Mouse (Mus musculus) CH12.LX (cell line): ENCODE measurements around the gene Med26.

ENCODE experiments used
- BHLHE40 ChIP-seq: IDR thresholded peaks from 2 replicates; pipeline ENCODE4 v1.6.1; 2011; ENCODE audit warnings: mild to moderate bottlenecking, low read depth, low read length, improper control_type of control experiment
- CHD1 ChIP-seq: IDR thresholded peaks from 2 replicates; pipeline ENCODE4 v1.6.1; 2012; ENCODE audit warnings: low read depth, low read length, improper control_type of control experiment, inconsistent platforms
- CHD2 ChIP-seq: IDR thresholded peaks from 2 replicates; pipeline ENCODE4 v1.6.1; 2011; ENCODE audit warnings: low read length, improper control_type of control experiment
- CTCF ChIP-seq, 2 experiments: IDR thresholded peaks in 1 of 2; conservative IDR thresholded peaks in 1 of 2; 2 replicates each; pipeline ENCODE4 v1.5.1; 2011 to 2012; ENCODE audit warnings: low read depth in 2 of 2, low read length in 2 of 2, improper control_type of control experiment in 1 of 2, inconsistent platforms in 1 of 2, mild to moderate bottlenecking in 1 of 2, moderate library complexity in 1 of 2
- EP300 ChIP-seq: IDR thresholded peaks from 2 replicates; pipeline ENCODE4 v1.6.1; 2011; ENCODE audit warnings: low read length, improper control_type of control experiment
- ETS1 ChIP-seq: conservative IDR thresholded peaks from 2 replicates; pipeline ENCODE4 v1.6.1; 2012; ENCODE audit warnings: low read depth, mild to moderate bottlenecking, inconsistent platforms, low read length, improper control_type of control experiment, moderate library complexity
- HCFC1 ChIP-seq: IDR thresholded peaks from 2 replicates; pipeline ENCODE4 v1.6.1; 2012; ENCODE audit warnings: low read depth, mild to moderate bottlenecking, inconsistent platforms, low read length, improper control_type of control experiment
- KAT2A ChIP-seq: IDR thresholded peaks from 2 replicates; pipeline ENCODE4 v1.6.1; 2012; ENCODE audit warnings: low read length, improper control_type of control experiment, inconsistent platforms; ENCODE audit not compliant: insufficient replicate concordance
- MAFK ChIP-seq: IDR thresholded peaks from 2 replicates; pipeline ENCODE4 v1.6.1; 2011; ENCODE audit warnings: low read length, improper control_type of control experiment; ENCODE audit not compliant: insufficient replicate concordance
- MAZ ChIP-seq: IDR thresholded peaks from 2 replicates; pipeline ENCODE4 v1.6.1; 2012; ENCODE audit warnings: low read depth, mild to moderate bottlenecking, inconsistent platforms, low read length, improper control_type of control experiment, moderate library complexity
- MXI1 ChIP-seq: IDR thresholded peaks from 2 replicates; pipeline ENCODE4 v1.6.1; 2011; ENCODE audit warnings: mild to moderate bottlenecking, low read depth, low read length, improper control_type of control experiment
- POLR2A ChIP-seq: IDR thresholded peaks from 2 replicates; pipeline ENCODE4 v1.6.1; 2011; ENCODE audit warnings: low read depth, mild to moderate bottlenecking, improper control_type of control experiment, low read length
- RCOR1 ChIP-seq: conservative IDR thresholded peaks from 2 replicates; pipeline ENCODE4 v1.6.1; 2012; ENCODE audit warnings: low read depth, mild to moderate bottlenecking, inconsistent platforms, low read length, improper control_type of control experiment

DNA sequence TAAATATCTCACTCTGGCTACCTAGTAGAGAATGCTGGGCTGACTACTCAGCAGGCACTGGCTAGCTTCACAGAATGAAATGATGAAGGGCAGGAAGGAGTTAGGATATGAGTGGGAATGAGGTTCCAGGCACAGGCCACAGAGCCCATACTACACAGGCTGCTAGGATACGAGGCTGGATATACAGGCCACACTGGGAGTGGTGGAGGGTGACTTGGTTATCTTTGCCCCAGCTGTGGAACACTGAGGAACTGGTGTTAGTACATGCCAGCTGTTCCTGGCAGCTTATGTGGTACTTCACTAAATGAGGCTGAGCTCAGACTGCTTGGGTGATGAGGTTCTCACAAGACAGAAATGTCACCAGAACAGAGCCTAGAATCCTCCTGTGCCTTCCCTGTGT, 34.9 kb downstream of the Med26 start:
- TF ChIP-seq RCOR1 (no peak), CTCF (conservative IDR thresholded peaks at IDR 0.05 in 1 of 2, IDR thresholded peaks at IDR 0.05 in 1 of 2; ENCODE audit: low read depth in 2 of 2, low read length in 2 of 2) (no peak), MXI1 (no peak), EP300 (no peak), KAT2A (no peak), CHD1 (no peak), POLR2A (no peak), HCFC1 (no peak), ETS1 (no peak), CHD2 (no peak), MAFK (no peak), BHLHE40 (no peak), MAZ (no peak)
